Mouse (Mus musculus): ENCODE data around the gene Parva. TPM values are rescaled to one million over a fixed set of nuclear protein-coding genes. Genes with fewer than 3 reads are reported as not detected.

The Parva gene
- polyA plus RNA-seq, 1 experiment = 126 TPM

DNA sequence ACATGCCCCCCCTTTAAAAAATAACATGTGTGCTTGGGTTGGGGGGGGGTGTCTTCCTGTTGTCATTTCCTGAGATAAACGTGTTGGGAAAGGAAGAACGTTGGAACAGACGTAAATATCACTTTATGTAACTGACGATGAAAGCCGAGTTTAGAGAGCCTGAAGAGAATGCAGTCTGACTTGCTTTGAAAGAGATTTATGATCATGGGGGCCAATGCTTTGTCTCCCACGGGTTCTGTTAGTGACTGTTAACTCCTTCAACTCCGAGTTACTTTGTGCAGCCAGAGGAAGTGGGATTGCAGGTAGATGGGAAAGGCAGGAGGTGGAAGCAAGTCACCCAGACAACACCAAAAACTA lies 72.8 kb downstream of the Parva start:
- H3ac ChIP-seq (ENCODE audit: control insufficient read depth, insufficient read length, low read depth) = no peak overlapping the region
- peaks cover 85% of the 10 kb centered on the region for H3K79me2 ChIP-seq (ENCODE audit: control insufficient read depth, insufficient read depth)
- H3K36me3 ChIP-seq (ENCODE audit: control insufficient read depth, insufficient read depth) = no peaks in the 10 kb centered on the region
- H3K79me3 ChIP-seq (ENCODE audit: low read depth) = peaks cover 15% of the 10 kb centered on the region
- no peak overlapping the region for H3K4me3 ChIP-seq (ENCODE audit: insufficient read depth, poor library complexity, severe bottlenecking)
- TF ChIP-seq MAX (IDR thresholded peaks at IDR 0.05) (no peak), MYOD1 (IDR thresholded peaks at IDR 0.05; ENCODE audit: control insufficient read depth, insufficient read length, low read depth) (no peak), FOSL1 (IDR thresholded peaks at IDR 0.05; ENCODE audit: insufficient read depth, low read length, poor library complexity, severe bottlenecking) (no peak), CTCF (IDR thresholded peaks at IDR 0.05; ENCODE audit: control insufficient read depth, insufficient read depth, insufficient read length) (no peak), MYOG (IDR thresholded peaks at IDR 0.05; ENCODE audit: control insufficient read depth, extremely low read depth, insufficient read length) (no peak), CEBPB (IDR thresholded peaks at IDR 0.05; ENCODE audit: low read depth) (no peak), USF1 (IDR thresholded peaks at IDR 0.05; ENCODE audit: low read depth) (no peak)
- H3K27me3 ChIP-seq (ENCODE audit: control insufficient read depth, insufficient read depth, insufficient read length) = no peaks in the 10 kb centered on the region

- H3ac ChIP-seq (ENCODE audit: control insufficient read depth, insufficient read length, low read depth) = no peak overlapping the region
- H3K79me2 ChIP-seq (ENCODE audit: control insufficient read depth, insufficient read depth) = peaks cover 65% of the 10 kb centered on the region
- H3K36me3 ChIP-seq (ENCODE audit: control insufficient read depth, insufficient read depth) = no peaks in the 10 kb centered on the region
- H3K4me3 ChIP-seq (ENCODE audit: insufficient read depth, poor library complexity, severe bottlenecking) = no peak overlapping the region
- no peaks in the 10 kb centered on the region for H3K27me3 ChIP-seq (ENCODE audit: control insufficient read depth, insufficient read depth, insufficient read length)
- H3K79me3 ChIP-seq (ENCODE audit: low read depth) = peaks cover 12% of the 10 kb centered on the region
- TF ChIP-seq FOSL1 (IDR thresholded peaks at IDR 0.05; ENCODE audit: insufficient read depth, low read length, poor library complexity, severe bottlenecking) = no peak
- peak; percentile 70 for TF ChIP-seq USF1 (IDR thresholded peaks at IDR 0.05; ENCODE audit: low read depth)
- TF ChIP-seq CEBPB (IDR thresholded peaks at IDR 0.05; ENCODE audit: low read depth) = no peak
These were observed 74.9 kb downstream of the Parva start for GRCm38 (mm10) chr7:112502050-112502809.

DNA sequence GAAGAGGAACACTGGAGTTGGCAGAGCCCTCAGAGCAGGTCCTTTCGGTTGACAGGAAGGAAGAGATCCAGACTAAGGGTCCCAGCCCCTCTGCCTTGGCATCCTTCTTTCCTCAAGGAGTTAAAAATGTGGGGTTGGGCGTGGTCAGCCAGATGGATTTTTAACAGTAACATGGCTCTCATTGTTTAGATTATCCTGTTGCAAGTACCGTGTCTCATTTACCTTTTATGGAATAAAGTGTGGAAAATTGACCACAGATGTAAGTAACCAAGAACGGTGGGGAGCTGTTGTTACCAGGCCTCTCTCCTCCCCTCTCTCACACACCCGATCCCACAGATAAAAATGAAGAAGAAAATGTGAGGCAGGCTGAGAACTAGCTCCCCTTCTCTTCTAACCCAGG lies 75.5 kb downstream of the Parva start:
- Histone ChIP-seq H3ac (ENCODE audit: control insufficient read depth, insufficient read length, low read depth) (no peak overlapping the region), H3K36me3 (ENCODE audit: control insufficient read depth, insufficient read depth) (no peaks in the 10 kb centered on the region), H3K4me3 (ENCODE audit: insufficient read depth, poor library complexity, severe bottlenecking) (no peak overlapping the region), H3K27me3 (ENCODE audit: control insufficient read depth, insufficient read depth, insufficient read length) (no peaks in the 10 kb centered on the region), H3K79me3 (ENCODE audit: low read depth) (peaks cover 12% of the 10 kb centered on the region), H3K79me2 (ENCODE audit: control insufficient read depth, insufficient read depth) (peaks cover 59% of the 10 kb centered on the region)
- no peak for TF ChIP-seq USF1 (IDR thresholded peaks at IDR 0.05; ENCODE audit: low read depth)
- TF ChIP-seq CTCF (IDR thresholded peaks at IDR 0.05; ENCODE audit: control insufficient read depth, insufficient read depth, insufficient read length) = no peak
- no peak for TF ChIP-seq FOSL1 (IDR thresholded peaks at IDR 0.05; ENCODE audit: insufficient read depth, low read length, poor library complexity, severe bottlenecking)
- TF ChIP-seq MYOD1 (IDR thresholded peaks at IDR 0.05; ENCODE audit: control insufficient read depth, insufficient read length, low read depth) = no peak
- no peak for TF ChIP-seq MYOG (IDR thresholded peaks at IDR 0.05; ENCODE audit: control insufficient read depth, extremely low read depth, insufficient read length)
- TF ChIP-seq CEBPB (IDR thresholded peaks at IDR 0.05; ENCODE audit: low read depth) = no peak
- no peak for TF ChIP-seq MAX (IDR thresholded peaks at IDR 0.05)

- Histone ChIP-seq H3K79me3 (ENCODE audit: low read depth) (peaks cover 17% of the 10 kb centered on the region), H3K4me3 (ENCODE audit: insufficient read depth, poor library complexity, severe bottlenecking) (no peak overlapping the region), H3ac (ENCODE audit: control insufficient read depth, insufficient read length, low read depth) (no peak overlapping the region), H3K79me2 (ENCODE audit: control insufficient read depth, insufficient read depth) (peaks cover 53% of the 10 kb centered on the region), H3K27me3 (ENCODE audit: control insufficient read depth, insufficient read depth, insufficient read length) (no peaks in the 10 kb centered on the region), H3K36me3 (ENCODE audit: control insufficient read depth, insufficient read depth) (no peaks in the 10 kb centered on the region)
- TF ChIP-seq USF1 (IDR thresholded peaks at IDR 0.05; ENCODE audit: low read depth) (no peak), MYOG (IDR thresholded peaks at IDR 0.05; ENCODE audit: control insufficient read depth, extremely low read depth, insufficient read length) (no peak), MYOD1 (IDR thresholded peaks at IDR 0.05; ENCODE audit: control insufficient read depth, insufficient read length, low read depth) (no peak), MAX (IDR thresholded peaks at IDR 0.05) (no peak), CTCF (IDR thresholded peaks at IDR 0.05; ENCODE audit: control insufficient read depth, insufficient read depth, insufficient read length) (no peak), FOSL1 (IDR thresholded peaks at IDR 0.05; ENCODE audit: insufficient read depth, low read length, poor library complexity, severe bottlenecking) (no peak)
These were observed 76.1 kb downstream of the Parva start for GRCm38 (mm10) chr7:112503448-112503847.

- Histone ChIP-seq H3ac (ENCODE audit: control insufficient read depth, insufficient read length, low read depth) (no peak overlapping the region), H3K79me3 (ENCODE audit: low read depth) (peaks cover 17% of the 10 kb centered on the region), H3K79me2 (ENCODE audit: control insufficient read depth, insufficient read depth) (peaks cover 49% of the 10 kb centered on the region), H3K36me3 (ENCODE audit: control insufficient read depth, insufficient read depth) (no peaks in the 10 kb centered on the region), H3K27me3 (ENCODE audit: control insufficient read depth, insufficient read depth, insufficient read length) (no peaks in the 10 kb centered on the region), H3K4me3 (ENCODE audit: insufficient read depth, poor library complexity, severe bottlenecking) (no peak overlapping the region)
- TF ChIP-seq MYOD1 (IDR thresholded peaks at IDR 0.05; ENCODE audit: control insufficient read depth, insufficient read length, low read depth) = no peak
- TF ChIP-seq FOSL1 (IDR thresholded peaks at IDR 0.05; ENCODE audit: insufficient read depth, low read length, poor library complexity, severe bottlenecking) = no peak
- no peak for TF ChIP-seq USF1 (IDR thresholded peaks at IDR 0.05; ENCODE audit: low read depth)
- no peak for TF ChIP-seq CEBPB (IDR thresholded peaks at IDR 0.05; ENCODE audit: low read depth)
- TF ChIP-seq MYOG (IDR thresholded peaks at IDR 0.05; ENCODE audit: control insufficient read depth, extremely low read depth, insufficient read length) = no peak
- TF ChIP-seq MAX (IDR thresholded peaks at IDR 0.05) = no peak
- no peak for TF ChIP-seq CTCF (IDR thresholded peaks at IDR 0.05; ENCODE audit: control insufficient read depth, insufficient read depth, insufficient read length)
These were observed 76.6 kb downstream of the Parva start for GRCm38 (mm10) chr7:112503917-112504316.

GRCm38 (mm10) chr7:112509107-112509506 lies 81.8 kb downstream of the Parva start:
- H3K79me3 ChIP-seq (ENCODE audit: low read depth) = peaks cover 12% of the 10 kb centered on the region
- no peak overlapping the region for H3K4me3 ChIP-seq (ENCODE audit: insufficient read depth, poor library complexity, severe bottlenecking)
- H3K79me2 ChIP-seq (ENCODE audit: control insufficient read depth, insufficient read depth) = peaks cover 47% of the 10 kb centered on the region
- TF ChIP-seq MAX (IDR thresholded peaks at IDR 0.05) (no peak), FOSL1 (IDR thresholded peaks at IDR 0.05; ENCODE audit: insufficient read depth, low read length, poor library complexity, severe bottlenecking) (no peak), MYOD1 (IDR thresholded peaks at IDR 0.05; ENCODE audit: control insufficient read depth, insufficient read length, low read depth) (no peak), CEBPB (IDR thresholded peaks at IDR 0.05; ENCODE audit: low read depth) (no peak), MYOG (IDR thresholded peaks at IDR 0.05; ENCODE audit: control insufficient read depth, extremely low read depth, insufficient read length) (no peak), USF1 (IDR thresholded peaks at IDR 0.05; ENCODE audit: low read depth) (no peak), CTCF (IDR thresholded peaks at IDR 0.05; ENCODE audit: control insufficient read depth, insufficient read depth, insufficient read length) (no peak)
- H3K27me3 ChIP-seq (ENCODE audit: control insufficient read depth, insufficient read depth, insufficient read length) = no peaks in the 10 kb centered on the region
- H3K36me3 ChIP-seq (ENCODE audit: control insufficient read depth, insufficient read depth) = no peaks in the 10 kb centered on the region
- no peak overlapping the region for H3ac ChIP-seq (ENCODE audit: control insufficient read depth, insufficient read length, low read depth)
